Mouse (Mus musculus) intestine, embryonic 14.5 days (tissue): ENCODE measurements at regions not wholly inside any gene's neighbourhood (a gene's known extent, or its start where the extent isn't known, plus 50 kb on each side); places are given as distances from the start of the nearest gene placed in this dataset.

ENCODE experiments used
- ATAC-seq: fragments of 200-750 bp; cut with Nextera tagmentation; replicated peaks from 2 replicates; pipeline ENCODE4 v1.8.0; 2017; ENCODE audit warnings: low read depth, moderate number of reproducible peaks, moderate TSS enrichment, moderate library complexity; ENCODE audit not compliant: low FRiP score, low TSS enrichment
- DNase-seq: peaks from one replicate; pipeline ENCODE4 v3.0.0-alpha.2; 2018; ENCODE audit warnings: low spot score
- H3K27ac ChIP-seq: fragments of 300-500 bp; sonication (generic); 2 replicates; pipeline ENCODE4 v1.5.1; 2014; ENCODE audit warnings: low read depth, mild to moderate bottlenecking, control low read depth
- H3K27me3 ChIP-seq: fragments of 300-500 bp; sonication (generic); replicated peaks from 2 replicates; pipeline ENCODE4 v1.6.1; 2014; ENCODE audit warnings: low read length, control low read depth; ENCODE audit not compliant: control insufficient read depth, insufficient read depth
- H3K36me3 ChIP-seq: fragments of 300-500 bp; sonication (generic); 2 replicates; pipeline ENCODE4 v1.6.1; 2014; ENCODE audit warnings: low read length, control low read depth; ENCODE audit not compliant: control insufficient read depth, insufficient read depth
- H3K4me1 ChIP-seq: fragments of 300-500 bp; sonication (generic); replicated peaks from 2 replicates; pipeline ENCODE4 v1.6.1; 2014; ENCODE audit warnings: low read length, control low read depth, mixed read lengths; ENCODE audit not compliant: control insufficient read depth, insufficient read depth
- H3K4me2 ChIP-seq: fragments of 300-500 bp; sonication (generic); 2 replicates; pipeline ENCODE4 v1.6.1; 2014; ENCODE audit warnings: low read length
- H3K4me3 ChIP-seq: fragments of 300-500 bp; sonication (generic); 2 replicates; pipeline ENCODE4 v1.5.1; 2014; ENCODE audit warnings: low read depth, low read length, control low read depth, mixed read lengths
- H3K9ac ChIP-seq: fragments of 300-500 bp; sonication (generic); 2 replicates; pipeline ENCODE4 v1.6.1; 2014; ENCODE audit warnings: mild to moderate bottlenecking, low read length
- H3K9me3 ChIP-seq: fragments of 300-500 bp; sonication (generic); 2 replicates; pipeline ENCODE4 v1.6.1; 2016; ENCODE audit warnings: low read length, control low read depth; ENCODE audit not compliant: control insufficient read depth
- WGBS: fragments of 180-500 bp; shearing (Covaris S2); extraction: QIAGEN DNeasy Blood & Tissue Kit; methylation state at CpG from one replicate; pipeline ENCODE4 v1.1.7; 2014; 5-methylcytosine and 5-hydroxymethylcytosine counted together

DNA sequence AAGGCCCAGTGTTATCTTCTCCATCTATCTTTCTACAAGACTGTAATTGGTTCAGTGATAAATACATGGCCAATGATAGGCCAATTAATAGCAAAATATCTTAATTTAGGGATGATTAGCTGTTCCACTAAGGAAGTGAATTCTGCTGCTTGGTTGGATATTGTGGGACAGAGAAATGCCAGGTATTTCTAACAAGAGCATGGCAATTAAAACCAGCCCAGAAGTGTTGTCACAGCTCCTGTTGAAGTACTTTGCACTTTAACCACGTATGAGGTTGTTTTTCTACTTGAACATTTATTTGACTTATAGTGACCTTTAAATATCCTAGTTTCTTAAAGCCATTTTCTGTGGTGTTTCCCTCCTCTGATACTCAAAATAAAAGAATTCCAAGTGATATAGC lies 65.7 kb upstream of the Acsl4 start:
- Histone ChIP-seq H3K4me1 (no peaks in the 10 kb centered on the region), H3K9me3 (no peaks in the 10 kb centered on the region)
- 32% methylated on average over 1 of the region's 1 CpGs for WGBS

DNA sequence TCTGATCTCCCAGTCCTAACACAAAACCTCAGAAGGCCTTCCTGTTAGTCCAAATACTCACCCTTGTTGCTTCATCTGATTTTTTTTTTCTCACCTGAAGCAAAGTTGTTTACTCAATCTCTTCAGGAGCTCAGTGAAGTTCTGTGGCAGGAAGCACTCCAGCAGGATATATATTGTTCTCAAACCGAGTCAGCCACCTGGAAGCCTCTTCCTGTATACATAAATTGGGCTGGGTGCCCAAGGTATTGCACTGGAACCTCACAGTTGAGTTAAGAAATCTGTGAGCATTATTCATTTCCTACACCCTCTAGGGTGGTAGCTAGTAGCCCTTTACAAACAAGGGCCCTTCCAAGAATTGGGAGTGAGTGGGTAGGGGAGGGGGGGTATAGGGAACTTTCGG lies 73.8 kb upstream of the Acsl4 start:
- H3K9me3 ChIP-seq = no peaks in the 10 kb centered on the region
- H3K4me2 ChIP-seq = no peak overlapping the region
- DNase-seq = no peak
- H3K27ac ChIP-seq = no peak overlapping the region
- H3K4me1 ChIP-seq = no peaks in the 10 kb centered on the region
- ATAC-seq = no peak
- WGBS = 51% methylated on average over 2 of the region's 2 CpGs
- H3K4me3 ChIP-seq = no peak overlapping the region
- no peak overlapping the region for H3K9ac ChIP-seq
- H3K27me3 ChIP-seq = no peaks in the 10 kb centered on the region
- H3K36me3 ChIP-seq = no peaks in the 10 kb centered on the region

More for the DNA sequence above, 65.7 kb upstream of the Acsl4 start:
- H3K4me2 ChIP-seq = no peak overlapping the region
- no peaks in the 10 kb centered on the region for H3K36me3 ChIP-seq
- H3K27ac ChIP-seq = no peak overlapping the region
- H3K4me3 ChIP-seq = no peak overlapping the region
- DNase-seq (no peak), ATAC-seq (no peak)
- no peaks in the 10 kb centered on the region for H3K27me3 ChIP-seq
- H3K9ac ChIP-seq = no peak overlapping the region

- H3K27me3 ChIP-seq = no peaks in the 10 kb centered on the region
- ATAC-seq (no peak), DNase-seq (no peak)
- 66% methylated on average over 6 of the region's 6 CpGs for WGBS
- H3K4me2 ChIP-seq = no peak overlapping the region
- no peak overlapping the region for H3K4me3 ChIP-seq
- no peaks in the 10 kb centered on the region for H3K9me3 ChIP-seq
- H3K27ac ChIP-seq = no peak overlapping the region
- H3K9ac ChIP-seq = no peak overlapping the region
- no peaks in the 10 kb centered on the region for H3K36me3 ChIP-seq
- H3K4me1 ChIP-seq = no peaks in the 10 kb centered on the region
Measured at GRCm38 (mm10) chrX:142464756-142465155, 74.4 kb upstream of the Acsl4 start.

- H3K4me2 ChIP-seq = no peak overlapping the region
- no peaks in the 10 kb centered on the region for H3K36me3 ChIP-seq
- H3K4me3 ChIP-seq = no peak overlapping the region
- H3K27me3 ChIP-seq = no peaks in the 10 kb centered on the region
- H3K27ac ChIP-seq = no peak overlapping the region
- no peak for DNase-seq
- ATAC-seq = no peak
- H3K4me1 ChIP-seq = no peaks in the 10 kb centered on the region
- H3K9me3 ChIP-seq = no peaks in the 10 kb centered on the region
- 50% methylated on average over 5 of the region's 5 CpGs for WGBS
- H3K9ac ChIP-seq = no peak overlapping the region
Measured at GRCm38 (mm10) chrX:142467850-142468256, 77.5 kb upstream of the Acsl4 start.

- Histone ChIP-seq H3K9me3 (no peaks in the 10 kb centered on the region), H3K27me3 (no peaks in the 10 kb centered on the region), H3K27ac (no peak overlapping the region), H3K4me1 (no peaks in the 10 kb centered on the region), H3K4me2 (no peak overlapping the region), H3K9ac (no peak overlapping the region), H3K36me3 (no peaks in the 10 kb centered on the region), H3K4me3 (no peak overlapping the region)
- DNase-seq = no peak
- no peak for ATAC-seq
- 49% methylated on average over 4 of the region's 4 CpGs for WGBS
Measured at GRCm38 (mm10) chrX:142468388-142468787, 78.1 kb upstream of the Acsl4 start.

DNA sequence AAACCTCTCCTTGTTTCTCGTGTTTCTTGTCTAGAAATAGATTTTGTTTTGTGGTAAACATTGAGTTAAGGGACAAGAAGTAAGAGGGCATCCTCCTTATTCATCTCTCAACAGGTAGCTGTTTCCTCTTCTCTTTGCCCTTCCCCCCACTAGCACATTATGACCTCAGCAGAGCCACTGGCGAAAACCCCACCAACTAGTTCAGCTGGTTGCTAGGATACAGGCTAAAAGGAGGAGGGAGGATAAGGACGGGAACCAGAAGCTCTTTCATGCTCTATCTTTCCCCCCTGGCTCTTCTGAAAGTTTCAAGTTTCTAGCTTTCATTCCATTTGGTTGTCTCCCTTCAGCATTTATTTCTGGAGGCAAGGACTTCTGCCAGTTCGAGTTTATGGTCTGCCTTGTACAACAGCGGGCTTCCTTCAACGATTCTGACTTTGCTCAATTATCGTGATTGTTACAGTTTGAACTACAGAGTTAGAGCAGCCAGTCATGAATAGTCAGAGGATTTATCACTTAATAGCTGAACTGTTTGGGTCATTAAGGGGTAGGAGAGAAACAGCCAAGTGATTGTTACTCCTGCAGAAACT lies 78.8 kb upstream of the Acsl4 start:
- no peak for ATAC-seq

DNA sequence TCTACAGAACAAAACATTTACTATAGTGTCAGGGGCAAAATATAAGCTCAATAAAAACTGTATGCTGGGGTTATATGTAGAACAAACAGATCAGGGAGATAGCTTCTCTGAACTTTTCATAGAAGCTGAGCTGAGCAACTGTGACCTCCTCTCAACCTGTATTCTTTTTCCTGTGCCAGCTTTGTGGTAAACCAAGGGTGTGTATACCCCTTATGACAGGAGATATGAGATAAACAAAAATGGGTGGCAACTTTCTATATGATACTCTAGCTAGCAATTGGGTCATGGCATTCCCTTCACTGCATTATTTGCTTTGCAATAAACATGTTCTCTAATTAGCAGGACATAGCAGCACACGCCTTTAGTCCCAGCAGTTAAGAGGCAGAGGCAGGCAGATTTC lies 79.7 kb upstream of the Acsl4 start:
- Histone ChIP-seq H3K9me3 (no peaks in the 10 kb centered on the region), H3K4me3 (no peak overlapping the region), H3K4me1 (no peaks in the 10 kb centered on the region), H3K27ac (no peak overlapping the region), H3K36me3 (no peaks in the 10 kb centered on the region), H3K27me3 (no peaks in the 10 kb centered on the region), H3K9ac (no peak overlapping the region), H3K4me2 (no peak overlapping the region)
- WGBS = 80% methylated on average over 1 of the region's 1 CpGs
- ATAC-seq = no peak
- no peak for DNase-seq

More for the DNA sequence above, 78.8 kb upstream of the Acsl4 start:
- WGBS = 24% methylated on average over 7 of the region's 7 CpGs
- Histone ChIP-seq H3K27me3 (no peaks in the 10 kb centered on the region), H3K4me3 (no peak overlapping the region), H3K9ac (no peak overlapping the region), H3K9me3 (no peaks in the 10 kb centered on the region), H3K4me1 (no peaks in the 10 kb centered on the region), H3K36me3 (no peaks in the 10 kb centered on the region), H3K27ac (no peak overlapping the region), H3K4me2 (no peak overlapping the region)
- DNase-seq = no peak

DNA sequence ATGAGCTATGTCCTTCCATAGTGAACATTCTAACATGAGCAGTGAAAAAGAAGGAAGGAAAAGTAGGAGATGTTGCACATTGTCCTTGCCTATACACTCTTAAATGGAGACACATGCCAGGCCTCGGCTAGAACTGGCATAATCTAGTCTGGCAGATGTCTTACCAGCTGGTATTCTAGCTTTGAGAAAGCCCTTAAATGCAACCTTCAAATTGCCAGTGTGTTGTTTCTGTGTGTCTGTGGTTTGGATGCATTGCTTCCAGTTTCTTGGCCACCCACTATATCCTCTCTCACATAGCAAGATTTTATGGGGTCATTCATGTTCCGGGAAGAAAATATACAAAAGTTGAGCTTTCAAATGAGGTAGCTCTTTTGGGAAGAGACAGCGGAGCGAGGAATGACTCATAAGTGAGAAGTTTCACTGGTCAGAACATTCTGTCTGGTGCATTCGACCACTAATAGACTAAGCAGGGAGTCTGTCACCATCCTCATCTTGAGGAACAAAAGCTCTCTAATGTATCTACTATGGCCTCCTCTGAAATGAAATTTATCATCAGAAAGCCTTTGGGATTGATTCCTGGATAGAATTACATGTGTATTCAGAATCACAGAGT lies 91.0 kb upstream of the Acsl4 start:
- Histone ChIP-seq H3K27ac (no peak overlapping the region), H3K9me3 (no peaks in the 10 kb centered on the region), H3K9ac (no peak overlapping the region), H3K4me2 (no peak overlapping the region), H3K4me1 (no peaks in the 10 kb centered on the region), H3K27me3 (no peaks in the 10 kb centered on the region; the same call in 1 of the 2 replicates), H3K4me3 (no peak overlapping the region), H3K36me3 (no peaks in the 10 kb centered on the region)
- WGBS = 77% methylated on average over 5 of the region's 5 CpGs
- no peak for ATAC-seq
- no peak for DNase-seq

DNA sequence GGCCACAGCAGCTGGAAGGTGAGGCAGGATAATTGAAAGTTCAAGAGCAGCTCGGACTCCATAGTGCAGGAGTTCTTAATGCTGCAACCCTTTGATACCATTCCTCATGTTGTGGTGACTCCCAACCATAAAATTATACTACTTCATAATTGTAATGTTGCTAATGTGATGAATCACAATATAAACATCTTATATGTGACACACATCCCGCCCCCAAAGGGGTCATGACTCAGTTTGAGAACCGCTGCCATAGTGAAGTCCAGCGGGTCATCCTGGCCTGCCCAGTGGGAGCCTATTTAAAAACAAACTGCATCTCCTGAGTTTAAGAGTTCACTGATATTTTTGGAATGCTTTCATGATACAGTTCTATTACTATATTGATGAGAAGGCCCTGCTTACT lies 97.7 kb upstream of the Acsl4 start:
- H3K4me3 ChIP-seq = no peak overlapping the region
- 0 out of 2 replicates have a peak, but pooled peaks cover 4% of the 10 kb centered on the region for H3K27me3 ChIP-seq
- ATAC-seq = no peak
- no peaks in the 10 kb centered on the region for H3K9me3 ChIP-seq
- no peaks in the 10 kb centered on the region for H3K36me3 ChIP-seq
- 83% methylated on average over 4 of the region's 4 CpGs for WGBS
- no peaks in the 10 kb centered on the region for H3K4me1 ChIP-seq
- DNase-seq = no peak
- H3K9ac ChIP-seq = no peak overlapping the region
- H3K27ac ChIP-seq = no peak overlapping the region
- H3K4me2 ChIP-seq = no peak overlapping the region
